Mouse (Mus musculus) forebrain, embryonic 11.5 days (tissue): ENCODE measurements around the gene Cep290. TPM values are rescaled to one million over a fixed set of nuclear protein-coding genes. Genes with fewer than 3 reads are reported as not detected.

Experiments used
- ATAC-seq: fragments of 200-750 bp; cut with Nextera tagmentation; replicated peaks from 2 replicates; pipeline ENCODE4 v1.8.0; 2017; ENCODE audit warnings: moderate TSS enrichment; ENCODE audit not compliant: low FRiP score
- DNase-seq: peaks from one replicate; pipeline ENCODE4 v3.0.0-alpha.2; 2017; ENCODE audit warnings: low spot score
- H3K27ac ChIP-seq: fragments of 300-500 bp; sonication (generic); 2 replicates; pipeline ENCODE4 v1.5.1; 2014; ENCODE audit warnings: low read depth, low read length
- H3K27me3 ChIP-seq: fragments of 300-500 bp; sonication (generic); 2 replicates; pipeline ENCODE4 v1.6.1; 2014; ENCODE audit warnings: mild to moderate bottlenecking, low read length, mixed read lengths; ENCODE audit not compliant: control insufficient read depth, insufficient read depth
- H3K36me3 ChIP-seq: fragments of 300-500 bp; sonication (generic); 2 replicates; pipeline ENCODE4 v1.6.1; 2014; ENCODE audit warnings: mild to moderate bottlenecking, low read length, moderate library complexity, mixed read lengths; ENCODE audit not compliant: control insufficient read depth, insufficient read depth
- H3K4me1 ChIP-seq: fragments of 300-500 bp; sonication (generic); replicated peaks from 2 replicates; pipeline ENCODE4 v1.6.1; 2014; ENCODE audit warnings: low read length, mixed read lengths; ENCODE audit not compliant: control insufficient read depth, insufficient read depth
- H3K4me2 ChIP-seq: fragments of 300-500 bp; sonication (generic); 2 replicates; pipeline ENCODE4 v1.6.1; 2014; ENCODE audit warnings: low read depth, mild to moderate bottlenecking, low read length, moderate library complexity, mixed read lengths; ENCODE audit not compliant: severe bottlenecking
- H3K4me3 ChIP-seq: fragments of 300-500 bp; sonication (generic); 2 replicates; pipeline ENCODE4 v1.5.1; 2014; ENCODE audit warnings: low read depth, low read length
- H3K9ac ChIP-seq: fragments of 300-500 bp; sonication (generic); 2 replicates; pipeline ENCODE4 v1.6.1; 2014; ENCODE audit warnings: low read length
- H3K9me3 ChIP-seq: fragments of 300-500 bp; sonication (generic); 2 replicates; pipeline ENCODE4 v1.6.1; 2016; ENCODE audit warnings: low read length, mixed read lengths; ENCODE audit not compliant: control insufficient read depth
- WGBS: fragments of 180-500 bp; shearing (Covaris S2); extraction: QIAGEN DNeasy Blood & Tissue Kit; methylation state at CpG from one replicate; pipeline ENCODE4 v1.1.7; 2014; 5-methylcytosine and 5-hydroxymethylcytosine counted together
- polyA plus RNA-seq: library from polyadenylated mRNA; unstranded; fragments of >200 nt; fragmentation: Nextera tagmentation; extraction: Ambion mirVana; gene quantifications from 2 replicates; pipeline ENCODE4 v1.2.1, GENCODE M21; 2014

Cep290 gene
- polyA plus RNA-seq, 1 experiment from 2014 or later = 9.0 TPM

DNA sequence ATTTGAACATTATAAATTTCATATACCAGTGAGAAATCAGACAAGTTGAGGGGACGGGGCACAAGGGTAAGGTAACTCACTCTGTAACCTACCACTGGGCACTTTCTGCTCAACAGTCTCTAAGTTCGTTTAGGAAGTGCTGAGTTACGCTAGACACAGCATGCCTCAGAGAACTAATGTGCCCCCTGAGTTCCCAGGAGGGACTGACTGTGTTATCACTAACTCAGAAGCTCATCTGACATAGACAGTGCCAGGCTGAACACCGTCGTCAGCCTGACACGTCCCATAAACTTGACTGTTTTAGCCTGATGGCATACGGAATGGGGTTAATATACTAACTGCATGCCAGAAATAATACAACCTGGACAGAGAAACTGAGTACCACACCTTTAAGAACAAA, 87.9 kb downstream of the Cep290 start:
- H3K36me3 ChIP-seq = peaks cover 3% of the 10 kb centered on the region; the same call in 1 of the 2 replicates
- H3K9ac ChIP-seq = no peak overlapping the region
- no peak overlapping the region for H3K4me3 ChIP-seq
- no peaks in the 10 kb centered on the region for H3K4me1 ChIP-seq
- H3K4me2 ChIP-seq = no peak overlapping the region
- 88% methylated on average over 7 of the region's 7 CpGs for WGBS
- H3K27ac ChIP-seq = no peak overlapping the region
- no peaks in the 10 kb centered on the region for H3K27me3 ChIP-seq
- DNase-seq = no peak
- ATAC-seq = no peak
- no peaks in the 10 kb centered on the region for H3K9me3 ChIP-seq

GRCm38 (mm10) chr10:100584178-100584577, 96.8 kb downstream of the Cep290 start:
- H3K4me3 ChIP-seq = no peak overlapping the region
- H3K27ac ChIP-seq = no peak overlapping the region
- ATAC-seq = no peak
- H3K9me3 ChIP-seq = no peaks in the 10 kb centered on the region
- no peaks in the 10 kb centered on the region for H3K36me3 ChIP-seq
- H3K4me2 ChIP-seq = no peak overlapping the region
- DNase-seq = no peak
- H3K27me3 ChIP-seq = no peaks in the 10 kb centered on the region
- no peak overlapping the region for H3K9ac ChIP-seq
- 91% methylated on average over 3 of the region's 3 CpGs for WGBS
- no peaks in the 10 kb centered on the region for H3K4me1 ChIP-seq

- no peaks in the 10 kb centered on the region for H3K9me3 ChIP-seq
- H3K4me2 ChIP-seq = peak overlapping the region; percentile 71
- H3K4me1 ChIP-seq = no peaks in the 10 kb centered on the region
- ATAC-seq = peak; percentile 23
- DNase-seq = no peak
- H3K27me3 ChIP-seq = no peaks in the 10 kb centered on the region
- peak overlapping the region; percentile 72 for H3K9ac ChIP-seq
- no peaks in the 10 kb centered on the region for H3K36me3 ChIP-seq
- H3K27ac ChIP-seq = no peak overlapping the region
- H3K4me3 ChIP-seq = peak overlapping the region; percentile 70
- 49% methylated on average over 7 of the region's 7 CpGs for WGBS
These were observed 101.2 kb downstream of the Cep290 start for GRCm38 (mm10) chr10:100588524-100588923.

GRCm38 (mm10) chr10:100588932-100589388, 101.6 kb downstream of the Cep290 start:
- Histone ChIP-seq H3K9ac (peak overlapping the region; percentile 72), H3K4me1 (no peaks in the 10 kb centered on the region), H3K36me3 (no peaks in the 10 kb centered on the region), H3K4me3 (peak overlapping the region; percentile 70), H3K27me3 (no peaks in the 10 kb centered on the region), H3K4me2 (peak overlapping the region; percentile 71), H3K27ac (no peak overlapping the region), H3K9me3 (no peaks in the 10 kb centered on the region)
- ATAC-seq (peak; percentile 99), DNase-seq (peak; percentile 93)
- under 1% methylated on average over 31 of the region's 31 CpGs for WGBS

DNA sequence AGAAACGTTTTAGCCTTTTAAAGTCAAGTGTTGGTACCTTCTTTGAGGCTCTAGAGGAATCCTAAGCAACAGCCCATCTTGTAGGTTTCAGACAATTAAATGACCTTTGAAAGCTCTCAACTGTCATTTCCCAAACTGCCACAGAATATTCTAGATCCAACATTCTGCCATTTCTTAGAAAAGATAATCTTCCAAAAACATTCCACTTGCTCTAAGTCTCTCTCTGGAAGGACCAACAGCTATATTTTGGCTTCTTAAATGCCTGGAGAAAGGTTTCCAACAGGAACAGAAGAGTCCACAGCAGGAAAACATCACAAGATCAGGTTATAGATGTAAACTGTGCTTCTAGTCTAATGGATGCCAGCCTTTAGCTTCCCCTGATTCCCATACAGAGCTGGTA, 103.0 kb downstream of the Cep290 start, which contains the start of the genes 4930430F08Rik and 1700017N19Rik:
TSS of gene 4930430F08Rik (minus strand) at position 101 of the 400 bp plus-strand sequence.
TSS of gene 1700017N19Rik (plus strand) at position 162 of the 400 bp plus-strand sequence.
- Histone ChIP-seq H3K4me2 (no peak within 1 kb of the TSS), H3K27ac (no peak within 1 kb of the TSS)
- 88% methylated on average over 1 of the region's 1 CpGs for WGBS

DNA sequence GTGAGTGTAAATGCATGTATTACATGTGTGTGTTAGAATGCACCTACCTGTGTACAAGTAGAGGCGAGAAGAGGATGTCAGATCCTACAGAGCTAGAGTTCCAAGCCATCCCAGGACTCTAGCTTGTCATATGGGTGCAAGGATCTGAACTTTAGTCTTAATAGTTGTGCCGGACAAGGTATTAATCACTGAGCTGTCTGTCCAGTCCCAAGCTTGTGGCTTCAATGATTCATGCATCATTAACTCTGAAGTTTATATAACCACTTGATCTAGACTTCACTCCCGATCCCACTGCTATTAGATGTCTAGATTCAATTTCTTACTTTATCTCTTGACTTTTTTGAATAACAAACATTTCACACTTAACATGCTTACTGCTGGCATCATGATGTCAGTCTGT, 111.0 kb downstream of the Cep290 start:
- Histone ChIP-seq H3K27me3 (no peaks in the 10 kb centered on the region), H3K36me3 (no peaks in the 10 kb centered on the region), H3K4me3 (no peak overlapping the region), H3K9ac (no peak overlapping the region), H3K4me2 (no peak overlapping the region), H3K9me3 (no peaks in the 10 kb centered on the region), H3K27ac (no peak overlapping the region), H3K4me1 (no peaks in the 10 kb centered on the region)
- no peak for ATAC-seq
- DNase-seq = no peak
- WGBS = 89% methylated on average over 3 of the region's 3 CpGs

More for the DNA sequence above, 103.0 kb downstream of the Cep290 start, which contains the start of the genes 4930430F08Rik and 1700017N19Rik:
- ATAC-seq (no peak), DNase-seq (no peak)
- H3K4me3 ChIP-seq = peak within 1 kb of the TSS; percentile 70; the same call in 1 of the 2 replicates
- H3K9me3 ChIP-seq = no peaks in the 10 kb centered on the region
- H3K36me3 ChIP-seq = no peaks in the 10 kb centered on the region
- no peaks in the 10 kb centered on the region for H3K27me3 ChIP-seq
- no peaks in the 10 kb centered on the region for H3K4me1 ChIP-seq
- no peak within 1 kb of the TSS for H3K9ac ChIP-seq

DNA sequence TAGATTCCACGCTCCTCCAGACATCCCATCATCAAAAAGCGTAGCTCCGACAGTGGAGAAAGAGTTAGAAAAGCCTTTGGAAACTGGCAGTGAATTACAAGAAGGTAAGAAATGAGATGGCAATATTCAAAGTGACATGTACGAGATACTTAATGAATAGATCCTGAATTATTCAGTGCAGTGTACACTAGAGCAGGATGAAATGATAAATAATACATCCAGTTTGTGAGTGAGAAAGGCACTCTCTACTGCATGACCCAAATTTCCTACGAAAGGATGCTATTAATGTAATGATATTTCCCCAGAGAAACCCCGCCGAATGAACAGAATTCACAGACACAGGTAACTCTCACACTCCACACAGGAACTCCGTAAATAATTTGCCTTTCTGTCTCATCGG, 116.2 kb downstream of the Cep290 start:
- DNase-seq (no peak), ATAC-seq (no peak)
- Histone ChIP-seq H3K9me3 (no peaks in the 10 kb centered on the region), H3K27ac (no peak overlapping the region), H3K36me3 (no peaks in the 10 kb centered on the region), H3K4me3 (no peak overlapping the region), H3K27me3 (no peaks in the 10 kb centered on the region), H3K4me2 (no peak overlapping the region), H3K9ac (no peak overlapping the region), H3K4me1 (no peaks in the 10 kb centered on the region)
- WGBS = 91% methylated on average over 9 of the region's 9 CpGs

- Histone ChIP-seq H3K9ac (no peak overlapping the region), H3K27me3 (no peaks in the 10 kb centered on the region), H3K27ac (no peak overlapping the region), H3K4me3 (no peak overlapping the region), H3K4me2 (no peak overlapping the region), H3K9me3 (no peaks in the 10 kb centered on the region), H3K36me3 (no peaks in the 10 kb centered on the region), H3K4me1 (no peaks in the 10 kb centered on the region)
- DNase-seq = no peak
- 70% methylated on average over 2 of the region's 2 CpGs for WGBS
- ATAC-seq = no peak
These were observed 116.9 kb downstream of the Cep290 start for GRCm38 (mm10) chr10:100604254-100604653.

DNA sequence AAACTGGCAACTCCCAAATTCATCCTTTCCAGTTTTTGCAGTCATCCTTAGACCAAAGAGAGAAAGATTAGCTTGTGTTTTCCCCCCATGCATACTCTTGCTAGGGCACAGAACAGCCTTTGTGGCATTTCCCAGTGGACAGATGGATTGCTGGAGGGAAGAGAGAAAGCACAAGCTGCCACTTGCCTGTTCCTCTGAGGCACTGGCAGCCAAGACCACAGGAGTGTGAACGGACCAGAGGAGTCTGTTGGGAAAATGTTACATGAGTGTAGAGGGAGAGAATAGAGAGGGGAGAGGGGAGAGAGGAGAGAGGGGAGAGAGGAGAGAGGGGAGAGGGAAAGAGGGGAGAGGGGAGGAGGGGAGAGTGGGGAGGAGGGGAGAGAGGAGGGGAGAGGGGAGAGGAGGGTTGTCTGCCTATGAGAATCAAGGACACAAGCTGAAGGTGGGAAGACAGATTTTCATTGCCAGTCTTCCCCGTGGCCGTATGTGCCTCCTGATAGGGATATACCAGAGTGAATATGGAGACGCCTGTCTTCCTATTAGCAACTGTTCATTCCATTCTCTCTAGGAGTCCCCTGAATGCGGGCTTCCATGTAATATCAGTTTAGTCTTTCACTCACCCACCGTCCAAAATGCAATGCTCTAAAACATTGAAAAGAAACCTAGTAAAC, 130.0 kb downstream of the Cep290 start:
- 72% methylated on average over 6 of the region's 6 CpGs for WGBS
- Histone ChIP-seq H3K27ac (no peak overlapping the region), H3K9me3 (no peaks in the 10 kb centered on the region), H3K4me1 (no peaks in the 10 kb centered on the region), H3K4me2 (no peak overlapping the region), H3K27me3 (no peaks in the 10 kb centered on the region), H3K9ac (no peak overlapping the region), H3K4me3 (no peak overlapping the region), H3K36me3 (no peaks in the 10 kb centered on the region)
- DNase-seq = no peak
- ATAC-seq = no peak
